Mouse (Mus musculus): ENCODE data around the gene Fanci. TPM values are rescaled to one million over a fixed set of nuclear protein-coding genes. Genes with fewer than 3 reads are reported as not detected.

The Fanci gene
- total RNA-seq (2015; ENCODE audit: low replicate concordance): 2.3 and 6.5 TPM in 2 replicates
- total RNA-seq (2017; ENCODE audit: low replicate concordance): 11.6 and 11.8 TPM in 2 replicates

DNA sequence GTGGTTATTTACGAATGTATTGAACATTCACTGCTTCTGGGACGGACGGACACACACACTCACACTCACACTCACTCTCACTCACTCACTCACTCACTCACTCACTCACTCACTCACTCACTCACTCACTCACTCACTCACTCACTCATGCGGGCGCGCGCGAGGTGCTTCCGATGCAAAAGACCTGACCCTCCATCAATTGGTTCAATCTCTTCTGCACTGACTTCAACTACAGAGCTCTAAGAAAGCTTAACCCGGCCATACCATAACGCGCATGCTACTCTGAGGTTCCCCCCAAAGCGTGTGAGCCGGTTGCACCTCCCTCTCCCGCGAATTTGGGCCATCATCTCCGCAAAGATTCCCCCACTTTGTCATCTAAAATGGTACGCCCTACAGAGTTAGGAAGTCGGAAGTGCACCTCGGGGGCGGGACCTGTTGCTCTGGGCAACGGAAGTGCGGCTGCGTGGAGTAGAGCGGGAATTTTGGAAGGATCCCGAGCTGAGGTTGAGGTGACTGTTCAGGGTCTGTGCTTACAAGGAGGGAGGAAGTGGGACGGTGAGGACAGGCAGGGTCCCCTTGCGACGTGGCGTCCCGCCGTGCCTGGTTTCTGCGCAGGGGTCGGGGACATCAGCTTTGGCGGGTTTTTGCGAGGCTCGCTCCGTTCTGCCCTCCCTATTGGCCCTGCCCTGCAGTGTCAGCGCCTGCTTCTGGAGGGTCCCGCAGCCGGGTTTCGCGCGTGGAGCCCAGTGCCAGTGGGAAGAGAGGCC is at the start of gene Fanci:
Fanci (plus strand) TSS at position 47 of the 767 bp plus-strand sequence.
- ATAC-seq (replicated peaks; ENCODE audit: low FRiP score, poor library complexity, severe bottlenecking): peak; percentile 92

DNA sequence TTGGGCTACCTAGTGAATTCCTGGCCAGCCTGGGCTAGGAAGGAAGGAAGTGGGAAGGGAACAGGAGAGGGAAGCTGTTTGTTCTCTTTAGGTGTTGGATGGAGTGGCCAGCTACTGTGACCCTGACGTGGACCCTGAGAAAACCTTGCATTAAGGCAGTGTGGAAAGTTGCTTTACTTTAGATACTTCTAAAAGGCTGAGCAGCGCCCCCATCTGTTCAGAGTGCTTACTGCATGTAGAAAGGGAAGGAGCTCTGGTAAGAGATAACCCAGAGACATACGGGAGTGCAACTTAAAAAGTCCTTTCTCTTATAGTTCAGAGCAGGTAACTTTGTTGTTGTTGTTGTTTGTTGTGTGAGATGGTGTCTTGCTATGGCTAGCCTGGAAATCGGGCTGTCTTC is 45.8 kb upstream of the Fanci start:
- ATAC-seq (replicated peaks; ENCODE audit: low FRiP score, poor library complexity, severe bottlenecking): no peak

DNA sequence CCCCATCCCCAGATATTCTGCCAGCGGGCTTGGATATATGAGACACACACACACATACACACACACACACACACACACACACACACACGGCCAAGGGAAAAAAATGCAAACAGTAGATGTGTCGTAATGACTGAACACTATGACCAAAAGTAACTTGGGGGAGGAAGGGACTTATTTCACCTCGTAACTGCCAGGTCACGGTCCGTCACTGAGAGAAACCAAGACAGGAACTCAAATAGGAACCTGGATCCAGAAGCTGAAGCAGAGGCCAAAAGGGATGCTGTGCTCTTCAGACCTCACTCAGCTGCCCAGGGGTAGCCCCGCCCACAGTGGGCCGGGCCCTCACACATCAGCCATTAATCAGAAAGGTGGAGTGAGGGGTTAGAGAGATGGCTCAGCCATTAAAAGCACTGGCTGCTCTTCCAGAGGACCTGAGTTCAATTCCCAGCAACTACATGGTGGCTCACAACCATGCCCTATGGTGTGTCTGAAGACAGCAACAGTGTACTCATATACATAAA is 45.1 kb upstream of the Fanci start:
- no peak for ATAC-seq (replicated peaks; ENCODE audit: low FRiP score, poor library complexity, severe bottlenecking)

DNA sequence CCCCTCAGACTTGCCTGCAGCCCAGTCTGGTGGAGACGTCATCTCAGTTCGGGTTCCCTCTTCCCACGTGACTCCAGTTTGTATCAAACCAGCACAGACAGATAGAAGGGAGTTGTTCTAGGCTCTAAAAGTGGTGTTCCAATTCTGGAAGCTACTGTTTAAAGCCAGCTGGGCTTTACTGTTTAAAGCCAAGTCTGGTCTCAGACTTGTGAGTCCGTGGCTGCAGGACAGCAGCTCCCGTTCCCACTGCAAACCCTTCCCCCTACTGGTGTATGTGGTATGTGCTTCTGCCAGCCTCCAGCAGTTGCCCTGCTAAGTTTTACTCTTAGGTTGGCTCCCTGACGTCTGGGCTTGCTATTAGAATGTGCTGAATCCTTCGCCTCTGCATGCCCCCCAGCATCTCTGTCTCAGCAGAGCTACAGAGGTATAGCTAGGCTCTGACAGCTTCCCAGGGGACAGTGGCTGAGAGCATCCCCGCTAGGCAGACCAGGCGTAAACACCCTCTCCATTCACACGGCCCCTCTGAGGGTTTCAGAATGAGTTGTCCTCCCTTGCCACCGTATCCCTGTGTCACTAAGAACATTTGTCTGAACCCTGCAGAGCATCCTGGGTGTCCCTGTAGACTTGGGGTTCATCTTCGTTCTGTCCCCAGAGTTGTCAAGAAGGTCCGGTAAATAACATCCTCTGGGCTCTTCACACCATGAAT is 44.5 kb upstream of the Fanci start:
- ATAC-seq (replicated peaks; ENCODE audit: low FRiP score, poor library complexity, severe bottlenecking): no peak

DNA sequence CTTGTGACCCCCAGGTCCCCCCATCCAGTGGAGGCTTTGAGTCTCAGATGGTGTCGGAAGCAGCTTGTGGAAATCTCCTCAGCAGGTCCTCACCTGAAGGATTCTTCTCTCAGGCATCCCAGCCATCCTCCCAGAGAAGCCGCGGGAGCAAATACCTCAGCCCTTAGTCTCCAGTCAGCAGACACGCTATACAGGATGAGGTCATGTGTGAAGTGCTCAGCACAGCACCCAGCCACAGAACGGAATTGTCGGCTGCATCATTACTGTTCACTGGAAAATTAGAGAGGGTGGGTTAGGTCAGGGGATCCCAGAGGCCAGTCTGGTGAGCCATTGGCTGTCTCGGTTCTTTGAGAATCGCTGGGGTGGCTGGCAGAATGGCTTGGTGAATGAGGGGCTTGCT is 42.9 kb upstream of the Fanci start:
- ATAC-seq (replicated peaks; ENCODE audit: low FRiP score, poor library complexity, severe bottlenecking): no peak

DNA sequence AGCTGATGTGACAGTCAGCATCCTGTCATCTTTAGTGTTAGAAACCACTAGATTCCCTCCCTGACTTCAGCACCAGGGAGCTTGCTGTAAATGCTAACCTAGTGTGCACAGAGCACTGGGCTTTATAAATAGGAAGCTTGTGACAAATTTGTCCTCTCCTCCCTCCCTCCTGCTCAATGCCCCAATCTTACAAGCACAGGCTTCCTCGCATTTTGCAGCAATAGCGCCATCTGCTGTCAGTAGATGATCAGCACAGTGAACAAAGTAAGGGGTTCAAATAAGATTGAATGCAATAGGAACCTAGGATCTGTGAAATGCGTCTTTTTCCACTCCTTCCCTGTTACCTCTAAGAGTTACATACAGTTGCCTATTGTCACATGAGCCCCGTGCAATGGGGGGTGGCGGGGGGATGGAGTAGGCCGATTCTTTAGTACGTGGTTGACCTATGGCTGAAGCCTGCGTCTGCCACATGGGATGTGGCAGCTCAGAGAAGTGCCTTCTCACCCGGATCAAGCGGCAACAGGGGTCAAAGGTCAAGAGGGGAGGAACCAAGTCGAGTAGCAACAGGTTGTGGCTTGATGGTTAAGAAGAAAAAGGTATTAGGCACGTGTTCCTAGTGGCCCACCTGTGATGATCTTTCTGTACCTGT is 41.9 kb upstream of the Fanci start:
- ATAC-seq (replicated peaks; ENCODE audit: low FRiP score, poor library complexity, severe bottlenecking): peak; percentile 60

DNA sequence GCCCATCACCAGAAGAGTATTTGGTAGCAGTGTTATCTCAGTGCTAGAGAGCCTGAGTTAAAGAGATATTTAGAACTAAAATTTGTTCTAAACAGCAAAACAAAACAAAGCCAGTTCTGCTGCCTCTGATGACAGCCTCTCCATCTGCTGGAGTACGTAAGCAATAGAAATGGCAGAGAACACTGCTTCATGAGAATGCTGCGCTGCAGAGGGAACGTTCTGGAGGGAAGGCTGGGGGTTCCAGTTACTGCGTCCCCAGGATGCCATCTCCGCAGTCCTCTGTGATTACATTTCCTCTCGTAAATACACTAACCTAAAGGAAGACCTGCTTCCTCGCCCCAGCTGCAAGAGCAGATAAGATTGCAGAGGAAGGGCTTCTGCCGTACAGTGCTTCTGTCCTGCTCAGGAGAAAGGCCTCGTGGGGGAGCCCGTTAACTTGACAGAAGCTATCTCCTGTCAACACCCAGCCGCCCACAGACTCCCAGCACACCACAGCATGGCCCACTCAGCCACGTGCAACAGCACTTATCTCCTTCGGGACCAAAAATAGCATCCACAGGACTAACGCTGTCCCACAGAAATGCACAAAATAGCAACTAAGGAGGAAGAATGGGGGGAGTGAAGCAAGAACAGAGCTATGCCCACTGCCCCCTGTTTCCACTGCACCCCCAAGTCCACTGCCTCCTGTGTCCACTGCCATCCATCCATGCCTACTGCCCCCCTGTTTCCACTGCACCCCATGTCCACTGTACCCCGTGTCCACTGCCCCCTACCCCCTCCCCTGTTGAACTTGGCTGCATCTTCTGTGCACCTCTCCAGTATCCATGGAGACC is 33.2 kb upstream of the Fanci start:
- ATAC-seq (replicated peaks; ENCODE audit: low FRiP score, poor library complexity, severe bottlenecking): no peak

DNA sequence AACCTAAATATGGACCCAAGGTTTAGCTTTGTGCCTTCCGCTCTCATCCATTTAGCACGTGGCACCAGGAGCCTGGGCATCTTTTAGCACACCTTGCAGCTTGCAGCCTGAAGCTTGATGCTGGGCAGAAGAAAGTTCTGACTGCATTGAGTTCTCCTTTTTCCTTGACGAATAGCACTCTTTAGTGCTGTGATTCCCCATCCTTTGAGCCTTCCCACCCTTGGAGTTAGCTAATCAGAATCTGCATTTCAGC is 32.6 kb upstream of the Fanci start:
- ATAC-seq (replicated peaks; ENCODE audit: low FRiP score, poor library complexity, severe bottlenecking): no peak

DNA sequence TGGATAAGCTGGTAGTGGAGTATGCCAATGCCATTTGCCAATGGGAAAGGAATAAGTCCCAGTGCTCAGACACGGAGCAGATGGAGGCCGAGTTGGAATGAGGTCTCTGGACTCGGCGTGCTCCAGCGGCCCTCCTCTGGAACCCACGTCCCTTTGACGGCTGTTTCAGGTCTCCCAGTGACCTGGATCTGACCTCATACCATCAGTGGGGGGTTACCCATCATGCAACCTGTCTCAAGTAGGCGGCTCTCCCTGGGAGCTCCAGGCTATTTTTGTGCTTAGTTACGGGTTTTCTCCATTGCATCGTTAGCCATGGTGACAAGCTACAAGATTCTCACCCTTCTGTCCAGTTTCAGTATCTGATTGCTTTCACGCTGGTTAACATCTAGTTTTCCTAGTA is 31.7 kb upstream of the Fanci start:
- ATAC-seq (replicated peaks; ENCODE audit: low FRiP score, poor library complexity, severe bottlenecking): no peak

DNA sequence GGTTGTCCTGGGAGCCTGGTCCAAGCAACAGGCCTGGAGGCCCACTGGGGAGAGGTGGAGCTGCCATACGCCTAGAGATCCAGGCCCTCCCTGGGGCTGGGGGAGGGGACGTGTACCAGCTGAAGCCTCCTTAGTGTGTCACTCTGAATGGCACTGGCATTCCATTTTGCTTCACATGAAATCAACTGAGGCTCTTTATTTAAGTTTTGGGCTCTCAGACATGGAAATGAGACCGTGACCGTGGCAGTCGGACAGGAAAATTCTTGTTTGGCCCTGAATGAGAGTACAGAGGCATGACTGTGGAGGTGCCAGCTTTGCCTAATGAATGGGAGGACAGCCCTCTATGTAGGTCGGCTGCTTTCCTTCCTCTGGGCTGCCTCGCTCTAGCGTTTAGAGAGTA is 29.5 kb upstream of the Fanci start:
- no peak for ATAC-seq (replicated peaks; ENCODE audit: low FRiP score, poor library complexity, severe bottlenecking)

DNA sequence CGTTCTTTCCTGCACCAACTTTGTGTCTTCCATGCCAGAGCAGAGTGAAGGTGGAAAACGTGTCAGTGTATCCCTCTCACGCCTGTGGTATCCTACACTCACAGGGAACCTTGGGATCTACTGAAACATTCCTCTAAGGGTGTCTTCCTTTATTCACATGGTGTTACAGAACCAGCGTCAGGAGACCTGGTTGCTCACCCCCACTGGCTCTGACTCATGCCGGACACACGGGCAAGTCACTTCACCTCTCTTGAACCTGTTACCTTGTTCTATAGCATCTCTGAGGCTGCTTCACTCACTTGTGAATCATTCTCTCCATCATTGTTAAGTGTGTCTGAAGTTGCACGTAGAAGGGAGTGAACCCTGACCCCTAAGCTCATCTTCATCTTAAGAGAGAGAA is 28.9 kb upstream of the Fanci start:
- ATAC-seq (replicated peaks; ENCODE audit: low FRiP score, poor library complexity, severe bottlenecking): no peak

DNA sequence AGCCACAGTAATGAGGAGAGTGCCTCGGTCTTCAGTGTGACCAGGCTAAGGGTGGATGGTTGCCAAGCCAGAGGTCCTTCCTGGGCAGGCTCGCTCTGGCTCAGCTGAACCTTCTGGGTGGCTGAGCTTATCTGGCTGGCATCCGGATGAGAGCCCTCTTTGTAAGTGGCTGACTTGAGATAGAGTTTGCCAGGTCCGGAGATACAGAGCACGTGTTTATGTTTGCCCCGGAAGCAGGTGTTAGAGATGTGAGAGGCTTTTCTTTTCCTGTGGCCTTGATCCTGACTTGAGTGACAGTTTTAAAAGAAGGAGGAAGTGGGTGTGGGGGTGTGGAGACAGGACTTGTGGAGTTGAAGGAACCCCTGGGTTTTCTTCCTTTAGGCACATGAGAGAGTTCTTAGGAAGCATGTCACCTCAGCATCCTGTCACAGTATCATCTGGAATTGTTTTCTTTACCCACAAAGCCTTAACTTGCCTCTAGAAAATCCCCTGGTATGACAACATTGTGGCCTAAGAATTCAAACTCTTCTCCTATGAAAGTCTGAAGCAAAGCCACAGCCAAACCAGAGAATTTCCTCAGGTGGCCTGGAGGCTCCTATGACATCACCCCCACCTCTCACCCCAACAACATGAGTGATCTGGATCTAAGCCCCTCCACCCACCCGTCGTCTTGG is 28.2 kb upstream of the Fanci start:
- ATAC-seq (replicated peaks; ENCODE audit: low FRiP score, poor library complexity, severe bottlenecking): no peak

DNA sequence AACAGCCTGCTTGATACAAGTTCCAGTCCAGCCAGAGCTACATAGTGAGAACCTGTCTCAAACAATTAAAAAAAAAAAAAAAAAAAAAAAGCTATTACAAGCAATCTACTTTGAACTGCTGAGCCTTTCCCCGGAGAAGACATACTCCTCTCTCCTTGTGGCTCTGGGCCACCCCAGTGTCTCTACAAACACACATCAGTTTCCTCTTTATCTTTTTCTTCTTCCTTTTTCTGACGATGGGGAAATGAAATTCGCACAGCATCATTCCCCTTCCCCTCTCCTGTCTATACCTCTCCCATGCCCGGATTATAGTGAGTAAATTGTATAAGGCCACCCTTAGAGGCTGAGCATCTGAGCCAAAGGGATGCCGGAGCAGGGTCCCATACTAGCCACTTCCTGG is 23.1 kb upstream of the Fanci start:
- no peak for ATAC-seq (replicated peaks; ENCODE audit: low FRiP score, poor library complexity, severe bottlenecking)

DNA sequence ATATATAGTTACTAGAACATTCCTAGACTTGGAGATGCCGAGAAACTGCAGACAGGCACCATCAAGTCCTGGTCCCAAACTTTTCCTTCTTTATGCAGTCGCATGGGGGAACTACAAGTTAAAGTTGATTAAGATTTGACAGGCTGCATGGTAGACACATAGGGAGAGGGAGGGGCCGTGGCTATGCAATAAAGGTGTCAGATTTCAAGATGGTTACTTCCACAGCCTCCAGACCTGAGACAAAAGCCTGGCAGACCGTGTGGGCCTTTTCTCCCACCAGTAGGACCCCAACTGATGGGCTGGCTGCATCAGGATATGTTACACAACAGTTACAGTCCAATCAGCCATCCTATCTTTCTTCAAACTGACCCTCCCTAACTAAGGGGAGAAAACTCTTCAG is 22.3 kb upstream of the Fanci start:
- ATAC-seq (replicated peaks; ENCODE audit: low FRiP score, poor library complexity, severe bottlenecking): no peak

DNA sequence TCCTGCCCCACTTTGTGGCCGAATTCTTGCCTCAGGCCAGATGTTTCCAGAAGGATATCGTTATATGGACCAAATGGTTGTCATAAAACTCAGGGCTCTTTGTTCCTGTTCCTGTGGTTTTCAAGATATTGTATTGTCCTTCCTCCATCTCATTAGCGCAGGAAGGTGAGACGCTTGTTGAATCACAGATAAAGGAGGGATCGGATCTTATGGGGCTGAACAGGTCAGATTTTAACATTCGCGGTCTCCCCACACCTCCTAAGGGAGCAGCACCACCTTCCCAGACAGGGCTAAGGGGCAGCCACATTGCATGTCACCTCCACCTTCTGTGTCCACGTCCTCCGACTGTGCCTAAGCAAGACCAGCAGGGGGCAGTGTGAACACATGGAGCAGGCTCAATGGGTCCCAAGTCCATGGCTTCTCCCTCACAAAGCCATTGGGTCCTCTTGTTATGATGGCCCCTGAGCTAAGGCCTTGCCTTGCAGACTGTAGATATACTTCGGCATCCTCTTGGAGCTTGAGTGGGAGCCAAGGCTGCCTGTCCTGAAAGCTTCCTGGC is 20.3 kb upstream of the Fanci start:
- peak; percentile 93 for ATAC-seq (replicated peaks; ENCODE audit: low FRiP score, poor library complexity, severe bottlenecking)

DNA sequence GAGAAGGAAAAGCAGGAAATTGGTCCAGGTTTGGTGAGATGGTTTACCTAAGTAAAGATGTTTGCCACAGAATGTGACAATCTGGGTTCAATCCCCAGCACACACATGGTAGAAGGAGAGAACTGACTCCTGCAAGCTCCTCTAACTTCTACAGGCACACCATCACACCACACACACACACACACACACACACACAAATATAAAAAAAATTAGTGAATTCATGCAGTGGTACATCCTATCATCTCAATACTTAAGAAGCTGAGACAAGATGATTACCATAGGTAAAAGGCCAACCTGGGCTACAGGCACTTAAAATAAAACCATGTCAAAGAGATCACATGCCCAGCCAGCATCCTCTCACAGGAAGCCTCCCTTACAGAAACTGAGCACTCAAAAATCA is 17.7 kb upstream of the Fanci start:
- ATAC-seq (replicated peaks; ENCODE audit: low FRiP score, poor library complexity, severe bottlenecking): no peak

DNA sequence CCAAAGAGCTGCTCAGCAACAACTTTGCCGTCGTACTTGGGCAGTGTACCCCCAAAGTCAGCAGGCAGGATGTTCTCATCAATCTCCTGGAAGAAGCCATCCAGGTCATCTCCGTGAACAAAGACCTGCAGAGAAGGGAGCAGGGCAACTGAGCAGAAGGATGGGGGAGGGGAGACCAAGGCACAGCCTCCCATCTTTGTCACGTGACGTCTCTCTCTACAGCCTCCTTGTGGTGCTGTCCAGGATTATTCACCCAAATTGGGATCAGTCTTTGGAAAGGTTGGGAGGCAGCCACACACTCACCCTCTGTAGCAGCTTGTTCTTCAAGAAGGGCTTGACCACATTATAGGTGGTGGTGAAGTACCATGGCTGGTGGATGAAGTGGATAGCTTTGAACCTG is 16.1 kb upstream of the Fanci start:
- ATAC-seq (replicated peaks; ENCODE audit: low FRiP score, poor library complexity, severe bottlenecking): no peak

DNA sequence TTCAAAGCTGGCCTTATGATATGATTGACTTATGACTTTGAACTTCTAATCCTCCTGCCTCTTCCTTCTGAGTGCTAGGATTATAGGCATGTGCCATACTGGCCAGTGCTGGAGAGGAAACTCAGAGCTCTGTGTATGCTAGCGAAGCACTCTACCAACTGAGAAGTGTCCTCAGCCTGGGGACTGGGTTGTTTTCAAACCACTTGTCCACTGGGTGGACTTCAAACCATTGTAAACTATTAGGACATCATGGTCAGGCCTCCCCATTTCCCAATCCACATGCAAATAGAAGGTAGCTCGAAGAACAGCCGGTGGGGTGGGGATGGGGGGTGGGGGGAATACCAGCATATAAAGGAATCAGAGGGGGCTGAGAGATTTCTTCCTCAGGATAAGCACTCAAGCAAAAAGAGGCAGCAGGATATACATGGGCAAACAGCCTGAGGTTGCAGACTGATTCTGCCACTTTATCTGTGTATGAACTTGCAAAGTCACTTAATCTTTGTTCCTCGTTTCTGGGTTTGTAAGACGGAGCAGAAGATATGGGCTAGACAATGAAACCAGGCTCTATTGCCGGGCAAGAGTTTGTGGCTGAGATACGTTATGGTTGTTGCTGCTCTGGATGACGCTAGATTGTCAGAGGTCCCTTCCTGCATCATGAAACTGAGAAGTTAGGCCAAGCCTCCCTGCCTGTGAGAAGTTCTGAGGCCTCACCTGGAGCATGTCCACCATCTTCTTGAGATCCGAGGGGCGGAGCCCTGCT is 15.0 kb upstream of the Fanci start:
- no peak for ATAC-seq (replicated peaks; ENCODE audit: low FRiP score, poor library complexity, severe bottlenecking)
